Mouse (Mus musculus): ENCODE measurements around the gene Gnb1.
A peak's percentile ranks its signal among the peaks of the same experiment; 100 is the strongest.
"Not testable (repeated sequence)": the region's sequence is repeated elsewhere in the genome, so short reads cannot be mapped to it uniquely, and the experiment has no call there.

The Gnb1 gene

DNA sequence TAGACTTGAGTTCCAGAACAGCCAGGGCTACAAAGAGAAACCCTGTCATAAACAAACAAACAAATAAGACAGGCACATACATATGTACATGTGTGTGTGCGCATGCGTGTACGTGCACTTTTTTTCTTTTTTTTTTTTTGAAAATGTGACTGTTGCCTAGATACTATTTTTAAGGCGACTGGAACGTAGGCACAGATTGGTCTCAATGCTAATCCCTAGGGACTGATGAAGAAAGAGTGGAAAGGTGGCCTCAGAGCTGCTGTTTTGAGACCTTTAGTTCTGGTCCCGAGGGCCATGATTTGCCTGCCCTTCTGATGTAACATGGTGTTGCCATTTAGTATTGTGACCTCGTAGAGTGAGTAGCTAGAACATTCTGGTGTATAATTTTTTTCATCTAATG, 58.8 kb downstream of the Gnb1 start:
- no peak for DNase-seq (ENCODE audit: low spot score in 2 of 2)

DNA sequence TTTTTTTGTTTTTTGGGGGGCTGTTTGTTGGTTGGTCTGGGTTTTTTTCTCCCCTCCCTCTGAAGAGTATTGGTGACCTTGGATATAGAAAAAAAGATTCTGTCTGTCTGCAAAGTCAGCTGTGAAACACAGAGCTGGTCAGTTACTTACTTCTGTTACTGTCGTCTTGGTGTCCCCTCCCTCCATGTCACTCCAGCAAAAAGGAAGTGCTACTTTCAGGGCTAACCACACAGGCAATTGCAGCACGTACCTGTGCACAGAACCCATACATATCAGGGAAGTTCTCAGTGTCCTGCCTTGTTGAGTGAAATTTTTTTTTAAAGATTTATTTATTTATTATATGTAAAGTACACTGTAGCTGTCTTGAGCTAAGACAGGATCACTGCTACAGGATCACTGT, 59.3 kb downstream of the Gnb1 start:
- DNase-seq (ENCODE audit: low spot score in 2 of 2), result no peak

DNA sequence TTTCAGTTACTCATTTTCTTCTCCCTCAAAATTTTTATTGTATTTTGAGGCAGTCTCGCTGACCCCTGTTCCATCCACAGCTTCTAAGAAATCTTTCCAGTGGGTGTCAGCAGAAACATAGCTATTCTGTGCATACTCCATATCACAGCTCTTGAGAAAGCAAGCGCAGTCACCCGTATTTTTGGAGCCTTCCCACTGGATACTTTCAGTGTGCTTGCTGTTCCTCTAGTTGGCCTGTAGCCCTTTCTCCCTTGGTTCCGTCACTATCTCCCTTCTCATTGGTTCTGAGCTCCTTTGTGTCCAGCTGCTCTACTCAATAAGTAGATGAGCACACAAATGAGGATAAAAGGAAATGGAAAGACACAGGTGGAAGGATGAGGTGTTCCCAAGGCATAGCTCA, 59.9 kb downstream of the Gnb1 start:
- DNase-seq (ENCODE audit: low spot score in 2 of 2), result no peak

DNA sequence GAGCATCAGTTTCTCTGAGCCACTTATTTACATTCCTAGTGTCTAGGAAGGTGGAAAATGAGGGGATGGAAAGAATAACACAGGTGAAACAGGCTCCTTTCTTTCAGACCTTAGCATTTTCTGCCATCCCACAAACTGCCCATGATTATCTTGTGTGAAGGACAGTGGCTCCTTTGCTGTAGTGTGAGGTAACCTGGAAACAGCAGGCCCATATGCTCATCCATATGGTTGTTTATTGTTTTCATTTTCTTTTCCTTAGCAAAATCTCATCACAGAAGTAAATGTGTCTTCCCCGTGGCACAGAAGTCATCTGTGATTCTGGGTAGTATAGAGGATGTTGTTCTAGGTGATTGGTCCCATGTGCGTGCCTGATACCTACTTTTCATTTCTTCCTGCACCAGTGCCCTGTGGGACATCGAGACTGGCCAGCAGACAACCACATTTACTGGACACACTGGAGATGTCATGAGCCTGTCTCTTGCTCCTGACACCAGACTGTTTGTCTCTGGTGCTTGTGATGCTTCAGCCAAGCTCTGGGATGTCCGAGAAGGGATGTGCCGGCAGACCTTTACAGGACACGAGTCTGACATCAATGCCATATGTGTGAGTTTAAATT, 61.9 kb downstream of the Gnb1 start:
- DNase-seq (ENCODE audit: low spot score in 2 of 2), result no peak

DNA sequence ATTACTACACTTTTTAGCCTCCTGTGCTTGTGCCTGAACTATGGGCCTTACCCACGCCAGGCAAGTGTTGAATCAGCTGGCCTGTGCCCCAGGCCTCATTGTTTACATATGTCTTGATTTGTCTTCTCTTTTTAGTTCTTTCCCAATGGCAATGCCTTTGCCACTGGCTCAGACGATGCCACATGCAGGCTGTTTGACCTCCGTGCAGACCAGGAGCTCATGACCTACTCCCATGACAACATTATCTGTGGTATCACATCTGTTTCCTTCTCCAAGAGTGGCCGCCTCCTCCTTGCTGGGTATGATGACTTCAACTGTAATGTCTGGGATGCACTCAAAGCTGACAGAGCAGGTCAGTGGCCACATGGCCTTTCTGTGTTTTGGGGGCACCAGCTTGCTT, 63.7 kb downstream of the Gnb1 start:
- DNase-seq (ENCODE audit: low spot score in 2 of 2), result no peak

DNA sequence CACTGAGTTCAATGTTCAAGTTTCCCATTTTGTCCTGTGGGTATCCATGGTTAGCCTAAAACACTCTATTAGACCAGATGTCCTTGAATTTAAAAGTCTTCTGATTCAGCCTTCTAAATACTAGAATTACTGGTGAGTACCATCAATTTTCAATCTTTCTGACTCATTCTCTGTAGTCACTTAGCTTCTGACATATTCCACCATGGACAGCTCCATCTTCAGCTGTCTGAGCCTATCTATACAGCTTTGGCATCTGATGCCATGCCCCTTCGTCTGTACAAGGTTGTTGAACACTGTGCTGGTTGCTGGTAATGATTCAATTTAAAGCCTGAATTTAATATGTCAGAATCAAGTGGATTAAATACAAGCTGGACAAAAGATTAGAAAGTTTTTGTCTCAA, 64.3 kb downstream of the Gnb1 start:
- DNase-seq (ENCODE audit: low spot score in 2 of 2), result no peak

DNA sequence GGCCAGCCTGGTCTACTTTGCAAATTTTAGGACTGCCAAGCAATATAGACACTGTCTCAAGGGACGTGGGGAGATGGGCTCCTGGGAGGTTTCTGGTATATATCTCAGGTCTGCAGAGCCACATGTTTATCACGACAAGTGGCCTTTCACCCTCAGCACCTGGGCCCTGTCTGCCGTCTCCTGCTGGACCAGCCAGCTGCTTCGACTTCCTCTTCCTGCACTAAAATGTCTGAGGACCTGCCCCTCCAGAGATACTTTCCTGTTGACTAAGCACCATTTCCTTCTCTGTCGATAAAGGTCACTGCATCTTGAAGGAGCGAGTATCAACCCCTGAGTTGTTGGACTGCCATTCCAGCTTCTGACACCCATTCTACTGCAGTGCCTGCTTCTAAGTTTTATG, 68.3 kb downstream of the Gnb1 start:
- DNase-seq (ENCODE audit: low spot score in 2 of 2), result no peak

DNA sequence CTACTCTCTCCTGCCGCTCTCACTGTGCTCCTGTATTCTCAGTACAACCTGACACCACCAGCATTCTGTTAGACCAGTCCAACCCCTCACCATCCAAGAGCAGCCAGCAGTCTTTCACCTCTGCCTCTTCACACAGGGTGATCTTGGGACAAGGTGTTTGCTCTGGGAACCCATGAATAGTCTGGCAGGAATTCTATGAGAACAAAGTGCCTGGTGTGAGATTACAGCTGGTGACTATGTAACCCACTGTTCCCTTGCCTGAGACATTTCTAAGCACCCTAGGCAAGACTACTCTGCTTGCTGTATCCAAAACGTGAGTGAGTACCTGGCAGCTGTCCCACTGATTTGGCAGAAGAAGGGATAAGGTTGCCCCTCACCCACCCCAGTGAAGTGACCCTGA, 69.8 kb downstream of the Gnb1 start:
- DNase-seq (ENCODE audit: low spot score in 2 of 2), result no peak

DNA sequence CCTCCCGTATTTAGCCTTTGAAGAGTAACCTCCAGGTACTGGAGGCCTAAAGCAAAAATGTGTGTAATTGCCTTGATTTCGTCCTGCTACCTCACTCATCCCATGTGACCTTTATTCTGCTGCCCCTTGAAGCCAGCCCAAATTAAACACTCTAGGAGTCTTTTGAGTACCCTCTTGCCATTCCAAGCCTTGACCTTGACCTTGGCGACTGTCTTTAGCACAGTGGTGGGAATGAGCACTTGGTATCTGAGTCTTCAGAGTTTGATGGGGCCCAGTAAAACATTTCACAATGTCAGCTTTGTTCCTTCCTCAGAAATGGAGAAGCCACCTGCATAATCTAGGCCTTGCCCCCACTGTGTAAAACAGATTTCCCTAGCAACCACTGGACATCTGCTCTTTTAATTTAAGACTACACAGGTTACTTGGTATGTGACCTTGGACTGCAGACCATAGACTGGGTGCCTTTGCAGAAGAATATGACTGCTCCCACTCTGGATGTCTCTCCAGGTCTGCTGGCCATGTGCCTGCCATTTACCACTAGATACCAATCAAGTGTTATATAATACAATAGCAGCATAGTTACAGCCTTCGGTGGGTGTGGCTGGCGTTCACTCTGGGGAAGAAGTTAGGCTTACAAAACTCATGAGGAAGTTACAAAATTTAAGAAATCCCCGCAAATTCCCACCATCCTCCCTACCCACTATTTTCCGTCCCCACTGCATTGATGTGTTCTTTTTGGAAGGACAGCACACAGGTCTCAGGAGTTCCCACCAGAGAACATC, 70.7 kb downstream of the Gnb1 start, which contains the start of gene Nadk:
Gene Nadk (plus strand): TSS at position 718 of the 782 bp plus-strand sequence.
- DNase-seq (ENCODE audit: low spot score in 2 of 2), result no peak

DNA sequence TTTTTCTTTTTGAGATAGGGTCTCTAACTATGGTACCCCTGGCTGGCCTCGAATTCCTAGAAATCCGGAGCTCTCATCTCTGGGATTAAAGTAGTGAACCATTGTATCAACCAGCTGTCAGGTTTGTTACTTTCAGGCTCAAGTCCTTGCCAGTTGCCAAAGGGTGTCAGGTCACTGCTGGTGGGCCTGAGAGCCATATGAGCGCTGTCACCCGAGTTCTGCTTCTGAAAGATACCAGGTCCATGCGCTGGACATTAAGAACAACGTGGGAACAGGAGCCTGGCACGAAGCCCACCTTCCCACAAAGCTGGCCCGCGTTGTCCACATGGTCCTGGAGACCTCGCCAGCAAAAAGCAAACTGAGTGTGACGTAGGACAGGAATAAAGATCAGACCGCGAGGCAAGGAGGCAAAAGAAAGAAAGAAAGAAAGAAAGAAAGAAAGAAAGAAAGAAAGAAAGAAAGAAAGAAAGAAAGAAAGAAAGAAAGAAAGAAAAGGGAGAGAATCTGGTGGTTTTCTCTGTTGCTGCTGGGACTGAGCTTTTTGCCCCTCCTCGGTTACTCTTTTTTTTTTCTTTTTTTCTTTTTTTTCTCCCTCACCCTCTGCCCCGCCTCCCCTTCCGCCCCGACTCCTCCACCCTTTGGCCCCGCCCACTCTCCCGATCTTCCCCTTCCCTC, 71.7 kb downstream of the Gnb1 start:
- peak; percentile 40 to 56 for DNase-seq (ENCODE audit: low spot score in 2 of 2)

DNA sequence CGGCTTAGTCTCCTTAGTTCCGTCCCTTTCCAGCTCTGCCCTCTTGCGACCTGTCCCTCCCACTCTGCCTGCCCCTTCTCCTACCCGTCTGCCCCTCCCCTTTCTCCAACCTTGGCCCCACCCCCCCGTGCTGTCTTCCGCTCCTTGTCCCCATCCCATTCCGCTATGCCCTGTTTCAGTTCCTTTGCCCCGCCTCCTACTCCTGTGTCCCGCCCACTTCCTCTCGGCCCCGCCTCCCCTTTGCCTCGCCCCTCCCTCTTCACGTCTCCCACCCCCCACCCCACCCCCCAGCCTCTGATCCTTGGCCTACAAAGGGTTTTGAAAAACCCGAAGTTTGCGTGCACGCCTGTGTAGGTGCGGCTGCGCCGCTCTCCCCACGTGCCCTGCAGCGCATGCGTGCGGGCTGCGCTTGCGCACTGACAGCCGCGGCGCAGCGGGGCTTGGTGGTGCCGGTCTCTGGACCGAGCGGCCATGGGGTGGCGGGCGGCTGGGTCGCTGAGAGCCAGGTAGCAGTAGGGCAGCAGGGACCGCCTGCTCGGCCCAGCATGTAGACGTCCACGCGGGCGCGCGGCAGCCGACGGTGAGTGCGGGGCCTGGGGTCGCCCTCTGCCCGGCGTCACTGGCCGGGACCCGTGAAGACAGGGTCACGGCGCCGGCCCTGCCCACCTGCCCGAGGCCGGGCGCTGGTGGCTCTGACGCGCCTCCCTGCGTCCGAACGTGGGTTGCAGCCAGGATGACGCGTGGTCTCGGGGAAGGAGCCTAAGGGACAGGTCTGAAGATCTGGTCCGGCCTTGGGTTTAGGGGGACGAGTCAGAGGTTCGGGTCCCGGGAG, 72.5 kb downstream of the Gnb1 start:
- peak; percentile 96 to 97 for DNase-seq (ENCODE audit: low spot score in 2 of 2)

DNA sequence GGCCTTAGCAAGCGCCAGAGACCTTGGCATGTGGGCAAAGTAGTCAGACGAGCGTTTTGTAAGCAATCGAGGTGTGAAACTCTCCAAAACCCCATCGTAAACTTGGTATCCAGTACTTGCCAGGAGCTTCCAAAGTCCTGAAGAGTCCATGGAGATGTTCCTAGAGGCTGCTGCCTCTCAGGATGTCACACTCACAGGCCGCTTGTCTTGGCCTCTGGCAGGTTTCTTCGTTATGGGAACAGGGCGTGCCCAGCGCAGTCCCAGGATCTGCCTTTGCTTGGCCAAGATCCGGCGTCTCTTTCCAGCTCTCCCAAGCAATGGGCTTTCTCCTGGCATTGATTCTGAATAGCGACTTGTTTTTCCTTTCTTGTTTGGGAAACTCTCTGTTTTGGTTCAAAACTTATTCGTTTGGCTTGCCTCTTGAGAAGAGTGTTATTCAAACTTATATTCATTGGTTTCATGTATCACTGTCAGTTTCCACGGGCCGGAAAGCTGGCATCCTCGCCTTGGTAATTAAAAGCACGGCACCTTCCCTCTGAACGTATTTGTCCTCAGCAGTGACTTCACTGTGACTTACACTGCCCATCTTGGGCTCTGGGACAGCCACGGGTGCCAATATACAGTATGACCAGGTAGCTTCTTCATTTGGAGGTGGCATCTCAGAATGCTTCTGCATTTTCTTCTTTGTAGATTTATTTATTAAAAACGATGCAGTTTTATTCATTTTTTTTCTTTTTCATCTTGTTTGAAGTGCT, 73.3 kb downstream of the Gnb1 start:
- peak; percentile 37 to 65 for DNase-seq (ENCODE audit: low spot score in 2 of 2)

DNA sequence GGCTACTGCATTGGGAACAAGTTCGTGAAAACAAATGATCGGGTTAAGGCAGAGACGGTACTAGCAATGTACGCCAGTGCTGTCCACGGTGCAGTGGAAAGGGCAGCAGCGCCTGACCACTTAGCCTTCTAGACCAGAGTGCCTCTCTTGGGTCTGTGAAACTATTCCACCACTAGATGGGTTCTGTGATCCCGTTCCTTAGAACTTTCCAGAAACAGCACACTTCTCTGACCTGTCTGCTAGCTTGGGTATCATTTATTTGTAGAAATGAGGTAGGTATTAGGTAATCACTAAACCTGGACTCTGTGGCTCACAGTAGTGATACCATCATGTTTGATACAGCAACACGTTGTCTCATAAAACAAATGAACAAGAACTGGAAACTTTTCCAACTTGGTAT, 75.4 kb downstream of the Gnb1 start:
- DNase-seq (ENCODE audit: low spot score in 2 of 2), result no peak

DNA sequence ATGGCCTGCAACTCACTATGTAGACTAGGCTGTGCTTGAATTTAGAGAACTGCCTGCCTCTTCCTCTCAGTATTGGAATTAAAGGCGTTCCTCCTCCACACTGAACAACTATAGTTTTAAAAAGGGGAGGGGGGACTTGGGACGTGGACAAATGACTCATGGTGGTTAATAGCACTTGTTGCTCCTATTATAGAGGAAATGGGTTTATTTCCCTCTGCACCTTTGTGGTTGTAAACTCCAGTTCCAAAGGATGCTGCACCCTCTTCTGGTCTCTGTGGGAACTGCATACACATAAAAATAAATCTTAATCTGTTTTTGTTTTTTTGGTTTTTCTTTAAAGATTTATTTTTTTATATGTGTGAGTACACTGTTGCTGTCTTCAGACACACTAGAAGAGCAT, 77.0 kb downstream of the Gnb1 start:
- no peak for DNase-seq (ENCODE audit: low spot score in 2 of 2)

DNA sequence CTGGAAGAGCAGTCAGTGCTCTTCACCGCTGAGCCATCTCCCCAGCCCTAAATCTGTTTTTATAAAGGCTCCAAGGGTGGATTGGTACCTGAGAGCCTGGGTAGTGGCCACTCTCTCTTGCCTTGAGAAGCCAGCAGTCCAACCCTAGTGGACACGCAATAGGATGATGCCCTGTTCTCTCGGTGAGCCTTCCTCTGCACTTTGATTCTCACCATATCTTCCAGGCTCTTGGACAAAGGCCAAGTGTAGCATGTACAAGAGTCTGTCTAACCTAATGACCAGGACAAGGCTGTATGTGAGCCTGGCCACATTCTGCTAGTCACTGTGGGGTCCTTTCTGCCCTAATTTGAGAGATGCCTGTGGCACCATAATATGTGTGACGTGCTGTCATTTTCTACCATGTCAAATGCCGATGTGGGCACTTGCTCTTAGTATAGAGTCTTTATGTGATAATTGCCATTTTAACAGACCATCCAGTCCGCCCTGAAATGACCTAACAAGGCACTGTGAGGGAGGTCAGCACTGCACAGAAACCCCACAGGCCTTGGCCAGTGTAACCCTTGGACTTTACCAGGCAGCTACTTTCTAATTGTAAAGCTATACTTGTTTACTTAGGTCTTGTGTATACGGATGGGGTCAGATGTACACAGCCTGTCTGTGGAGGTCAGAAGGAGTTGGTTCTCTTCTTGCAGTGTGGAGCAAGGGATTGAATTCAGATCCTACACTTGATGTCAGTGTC, 77.6 kb downstream of the Gnb1 start:
- DNase-seq (ENCODE audit: low spot score in 2 of 2), result no peak

DNA sequence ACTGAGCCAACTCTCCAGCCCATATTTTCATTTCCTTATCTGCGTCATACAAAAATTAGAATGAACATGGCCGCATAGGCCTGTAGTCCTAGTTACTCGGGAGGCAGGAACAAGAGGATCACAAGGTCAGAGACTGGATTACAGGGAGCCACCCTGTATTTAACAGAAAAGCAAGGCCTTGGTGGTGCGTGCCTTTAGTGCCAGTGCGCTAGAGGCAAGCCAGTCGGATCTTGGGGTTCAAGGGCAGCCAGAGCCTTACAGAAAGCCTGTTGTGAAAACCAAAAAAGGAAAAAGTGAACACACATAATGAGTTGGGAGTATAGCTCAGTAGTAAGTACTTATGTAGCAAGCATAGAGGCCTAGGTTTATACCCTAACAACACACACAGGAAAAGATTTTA, 78.7 kb downstream of the Gnb1 start:
- no peak for DNase-seq (ENCODE audit: low spot score in 2 of 2)

DNA sequence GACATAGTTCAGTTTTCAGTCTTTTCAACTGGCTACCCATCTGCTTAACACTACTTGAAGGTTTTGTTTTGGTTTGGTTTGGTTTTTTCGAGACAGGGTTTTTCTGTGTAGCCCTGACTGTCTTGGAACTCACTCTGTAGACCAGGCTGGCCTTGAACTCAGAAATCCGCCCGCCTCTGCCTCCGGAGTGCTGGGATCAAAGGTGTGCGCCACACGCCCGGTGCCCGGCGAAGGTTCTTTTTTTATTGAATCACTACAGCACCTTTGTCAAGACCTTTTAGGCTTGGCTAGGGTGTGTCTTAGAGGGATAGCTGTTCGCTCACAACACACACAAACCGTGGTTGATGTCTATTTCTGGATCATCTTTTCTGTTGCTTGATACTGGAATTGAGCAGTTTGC, 79.2 kb downstream of the Gnb1 start:
- DNase-seq (ENCODE audit: low spot score in 2 of 2), result not testable (repeated sequence)

DNA sequence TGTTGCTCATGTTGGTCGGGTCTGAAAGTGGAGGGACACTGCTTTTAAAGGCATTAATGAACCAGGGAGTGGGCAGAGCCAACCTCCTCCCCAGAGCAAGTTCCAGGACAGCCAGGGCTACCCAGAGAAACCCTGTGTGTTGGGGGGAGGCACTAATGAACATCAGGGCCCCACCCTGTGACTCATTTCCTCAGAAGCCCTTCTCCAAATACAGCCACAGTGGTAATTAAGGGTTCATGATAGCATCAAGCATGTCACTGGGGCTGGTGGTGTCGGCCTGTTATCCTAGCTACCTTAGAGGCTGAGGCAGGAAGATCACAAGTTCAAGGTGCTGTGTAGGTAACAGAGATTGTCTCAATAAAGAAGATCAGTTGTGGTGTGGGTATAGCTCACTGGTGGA, 80.3 kb downstream of the Gnb1 start:
- no peak for DNase-seq (ENCODE audit: low spot score in 2 of 2)

DNA sequence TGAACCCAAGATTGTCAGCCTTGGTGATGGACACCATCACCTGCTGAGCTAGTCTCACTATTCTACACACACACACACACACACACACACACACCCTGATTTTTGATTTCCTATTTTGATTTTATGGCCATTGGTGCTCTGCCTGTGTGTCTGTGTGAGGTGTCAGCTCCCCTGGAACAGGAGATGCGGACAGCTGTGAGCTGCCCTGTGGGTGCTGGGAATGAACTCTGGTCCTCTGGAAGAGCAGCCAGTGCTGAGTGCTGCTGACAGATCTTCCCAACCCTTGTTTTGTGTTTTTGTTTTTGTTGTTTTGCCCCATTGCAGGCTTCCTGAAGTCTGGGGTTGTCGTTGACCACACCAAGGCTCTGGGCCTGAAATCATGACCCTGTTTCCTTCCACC, 82.0 kb downstream of the Gnb1 start:
- DNase-seq (ENCODE audit: low spot score in 2 of 2), result no peak

DNA sequence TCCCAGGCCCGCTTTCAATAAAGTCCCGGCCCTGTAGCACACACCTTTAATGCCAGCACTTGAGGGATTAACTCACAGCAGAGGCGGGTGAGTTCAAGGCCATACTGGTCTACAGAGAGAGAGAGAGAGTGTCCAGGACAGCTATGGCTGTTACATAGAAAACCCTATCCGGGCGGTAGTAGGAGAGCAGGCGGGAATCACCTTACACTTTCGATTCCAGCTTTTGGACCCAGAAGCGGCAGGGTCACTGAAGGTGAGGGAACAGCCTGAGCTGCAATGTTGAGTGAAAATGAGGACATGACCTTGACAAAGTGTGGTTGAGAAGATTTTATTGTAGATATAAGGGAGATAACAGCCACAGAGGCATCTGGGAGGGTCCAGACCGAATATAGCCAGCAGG, 82.7 kb downstream of the Gnb1 start:
- DNase-seq (ENCODE audit: low spot score in 2 of 2), result no peak

DNA sequence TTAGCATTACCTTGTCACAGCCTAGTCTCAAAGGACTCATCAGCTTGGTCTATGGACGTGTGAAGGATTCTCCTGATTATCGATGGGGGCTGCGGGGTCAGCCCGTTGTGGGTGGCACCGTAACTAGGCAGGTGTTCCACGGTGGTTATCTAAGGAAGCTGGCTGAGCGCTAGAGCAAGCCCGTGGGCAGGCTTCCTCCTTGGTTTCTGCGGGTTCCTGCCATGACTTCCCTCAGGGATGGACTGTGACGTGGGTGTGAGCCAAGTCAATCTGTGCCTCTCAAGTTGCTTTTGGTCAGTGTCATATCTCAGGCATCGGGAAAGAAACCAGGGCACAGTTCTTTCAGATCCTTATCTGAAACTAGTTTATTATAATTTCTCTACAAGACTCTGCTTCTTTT, 83.8 kb downstream of the Gnb1 start:
- no peak for DNase-seq (ENCODE audit: low spot score in 2 of 2)
